Mouse (Mus musculus) kidney, adult 2 months (tissue): ENCODE data around the gene Bcl9l. TPM values are rescaled to one million over a fixed set of nuclear protein-coding genes. Genes with fewer than 3 reads are reported as not detected.

Experiments
- DNase-seq: peaks from one replicate; pipeline ENCODE4 v3.0.0; 2021
- H3K27ac ChIP-seq: fragments of 200-500 bp; 2 replicates; pipeline ENCODE4 v1.5.1; 2012; ENCODE audit warnings: low read depth, low read length, control low read depth, inconsistent platforms; ENCODE audit not compliant: insufficient read depth
- H3K27me3 ChIP-seq: fragments of 200-500 bp; replicated peaks from 2 replicates; pipeline ENCODE4 v1.6.1; 2012; ENCODE audit warnings: mild to moderate bottlenecking, moderate library complexity, low read length, inconsistent platforms; ENCODE audit not compliant: control insufficient read depth, insufficient read depth
- H3K36me3 ChIP-seq: fragments of 200-500 bp; 2 replicates; pipeline ENCODE4 v1.6.1; 2012; ENCODE audit warnings: mild to moderate bottlenecking, moderate library complexity, low read length, inconsistent platforms; ENCODE audit not compliant: control insufficient read depth, insufficient read depth
- H3K4me1 ChIP-seq: fragments of 200-500 bp; 2 replicates; pipeline ENCODE4 v1.6.1; 2011; ENCODE audit warnings: low read length; ENCODE audit not compliant: control insufficient read depth, insufficient read depth
- H3K4me3 ChIP-seq: fragments of 200-500 bp; 2 replicates; pipeline ENCODE4 v1.5.1; 2011; ENCODE audit warnings: mild to moderate bottlenecking, low read depth, low read length, control low read depth; ENCODE audit not compliant: insufficient read depth
- CTCF ChIP-seq: fragments of 200-500 bp; conservative IDR thresholded peaks from 2 replicates; pipeline ENCODE4 v1.5.1; 2011; ENCODE audit warnings: low read depth, mild to moderate bottlenecking, control low read depth, low read length, moderate library complexity, mixed read lengths; ENCODE audit not compliant: insufficient read depth, insufficient read length
- POLR2A ChIP-seq: fragments of 200-500 bp; IDR thresholded peaks from one replicate; pipeline ENCODE4 v1.6.1; 2011; ENCODE audit warnings: low read depth, low read length, control low read depth
- WGBS: fragments of 180-500 bp; shearing (Covaris S2); methylation state at CpG from one replicate; pipeline ENCODE4 v1.1.7; 2018; 5-methylcytosine and 5-hydroxymethylcytosine counted together
- polyA plus RNA-seq: library from polyadenylated mRNA; depleted of rRNA; stranded (reverse); fragments of >200 nt; gene quantifications from 2 replicates; pipeline ENCODE4 v1.2.3, GENCODE M21; 2012; rRNA removed

The Bcl9l gene
- polyA plus RNA-seq, 1 experiment: 23.1 TPM

DNA sequence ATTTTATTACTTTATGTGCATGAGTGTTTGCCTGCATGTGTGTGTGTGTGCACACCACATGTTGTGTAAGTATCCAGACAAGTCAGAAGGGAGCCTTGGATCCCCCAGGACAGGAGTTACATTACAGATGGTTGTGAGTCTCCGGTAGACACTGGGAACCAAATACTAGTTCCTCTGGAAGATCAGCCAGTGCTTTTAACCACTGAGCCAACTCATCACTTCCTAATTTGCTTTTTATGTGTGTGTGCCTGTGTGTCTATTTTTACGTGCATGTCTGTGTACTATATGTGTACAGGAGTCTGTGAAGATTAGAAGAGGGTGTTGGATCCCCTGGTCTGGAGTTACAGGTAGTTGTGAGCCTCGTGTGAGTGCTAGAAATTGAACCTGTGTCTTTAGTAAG lies 58.1 kb downstream of the Bcl9l start:
- 79% methylated on average over 3 of the region's 3 CpGs for WGBS
- Histone ChIP-seq H3K4me3 (no peak overlapping the region), H3K27me3 (no peaks in the 10 kb centered on the region), H3K27ac (no peak overlapping the region), H3K36me3 (no peaks in the 10 kb centered on the region), H3K4me1 (no peaks in the 10 kb centered on the region)
- no peak for TF ChIP-seq POLR2A
- no peak for TF ChIP-seq CTCF
- no peak for DNase-seq

DNA sequence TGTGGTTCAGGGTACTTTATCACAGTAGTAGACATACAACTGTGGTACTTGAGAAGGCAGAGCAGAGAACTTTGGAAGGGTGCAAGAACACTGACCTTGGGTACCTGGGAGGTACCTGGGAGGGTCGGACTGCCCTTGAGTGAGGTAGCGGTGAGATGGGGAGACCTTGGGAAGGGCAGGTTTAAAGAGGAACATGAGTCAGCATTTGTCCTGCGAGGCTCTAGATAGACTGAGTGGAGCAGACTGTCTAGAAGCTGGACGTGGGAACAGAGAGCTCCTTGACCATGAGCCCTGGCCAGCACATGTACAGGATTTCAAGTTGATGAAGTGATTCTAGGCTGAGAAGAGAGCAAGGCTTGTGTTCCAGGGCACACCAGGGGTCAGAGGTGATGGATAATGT lies 59.7 kb downstream of the Bcl9l start:
- WGBS: 74% methylated on average over 4 of the region's 4 CpGs

DNA sequence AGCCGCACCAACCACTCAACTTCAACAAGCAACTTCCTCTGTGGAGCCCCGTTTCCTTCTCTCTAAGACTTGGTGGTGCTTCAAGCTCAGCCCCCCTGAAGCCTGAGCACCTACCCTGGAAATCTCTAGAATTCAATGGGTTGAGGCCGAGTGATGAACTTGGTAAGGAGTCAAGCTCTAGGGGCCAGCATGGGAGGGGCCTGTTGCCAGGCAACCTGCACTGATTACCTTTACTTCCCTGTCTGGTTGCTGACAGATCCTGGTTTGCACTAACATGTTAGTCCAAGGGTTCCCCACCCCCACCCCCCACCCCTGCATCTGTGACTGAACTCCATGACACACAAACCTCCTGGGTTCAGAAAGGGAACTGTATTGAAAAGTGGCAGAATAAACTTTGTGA lies 62.4 kb downstream of the Bcl9l start:
- DNase-seq: no peak
- no peak for TF ChIP-seq POLR2A
- no peak for TF ChIP-seq CTCF
- no peak overlapping the region for H3K4me3 ChIP-seq
- H3K27ac ChIP-seq: no peak overlapping the region
- WGBS: 92% methylated on average over 3 of the region's 3 CpGs
- H3K36me3 ChIP-seq: no peaks in the 10 kb centered on the region
- H3K4me1 ChIP-seq: no peaks in the 10 kb centered on the region
- H3K27me3 ChIP-seq: no peaks in the 10 kb centered on the region

More for the DNA sequence above, 59.7 kb downstream of the Bcl9l start:
- H3K4me3 ChIP-seq: no peak overlapping the region
- no peak for TF ChIP-seq CTCF
- no peak for TF ChIP-seq POLR2A
- H3K36me3 ChIP-seq: no peaks in the 10 kb centered on the region
- no peak overlapping the region for H3K27ac ChIP-seq
- DNase-seq: no peak
- H3K4me1 ChIP-seq: no peaks in the 10 kb centered on the region
- no peaks in the 10 kb centered on the region for H3K27me3 ChIP-seq

DNA sequence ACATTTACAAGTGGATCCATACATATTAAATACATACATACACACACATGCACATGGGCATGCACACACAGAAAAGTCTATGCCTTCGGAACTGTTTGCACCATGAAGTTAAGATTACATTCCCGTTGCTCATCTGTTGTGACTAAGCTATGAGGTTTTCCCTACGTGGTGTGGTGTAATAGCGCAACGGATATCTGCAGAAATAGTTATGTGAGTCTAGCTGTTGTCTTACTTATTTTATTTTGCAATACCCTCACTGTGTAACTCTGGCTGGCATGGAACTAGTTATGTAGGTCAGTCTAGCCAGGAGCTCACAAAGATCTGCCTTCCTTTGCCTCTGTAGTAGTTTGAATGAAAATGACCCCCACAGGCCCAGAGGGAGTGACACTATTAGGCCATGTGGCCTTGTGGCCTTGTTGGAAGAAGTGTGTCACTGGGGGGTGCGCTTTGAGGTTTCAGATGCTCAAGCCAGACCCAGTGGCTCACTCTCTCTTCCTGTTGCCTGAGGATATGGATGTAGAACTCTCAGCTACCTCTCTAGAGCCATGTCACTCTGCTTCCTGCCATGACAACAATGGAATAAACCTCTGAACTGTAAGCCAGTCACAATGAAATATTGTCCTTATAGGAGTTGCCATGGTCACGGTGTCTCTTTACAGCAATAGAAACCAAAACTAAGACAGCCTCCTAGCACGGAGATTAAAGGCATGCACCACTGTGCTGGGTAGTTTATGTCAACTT lies 66.0 kb downstream of the Bcl9l start:
- Histone ChIP-seq H3K4me3 (no peak overlapping the region), H3K36me3 (no peaks in the 10 kb centered on the region), H3K27ac (no peak overlapping the region), H3K27me3 (no peaks in the 10 kb centered on the region), H3K4me1 (no peaks in the 10 kb centered on the region)
- DNase-seq: no peak
- WGBS: 81% methylated on average over 8 of the region's 8 CpGs
- TF ChIP-seq CTCF (no peak), POLR2A (no peak)

DNA sequence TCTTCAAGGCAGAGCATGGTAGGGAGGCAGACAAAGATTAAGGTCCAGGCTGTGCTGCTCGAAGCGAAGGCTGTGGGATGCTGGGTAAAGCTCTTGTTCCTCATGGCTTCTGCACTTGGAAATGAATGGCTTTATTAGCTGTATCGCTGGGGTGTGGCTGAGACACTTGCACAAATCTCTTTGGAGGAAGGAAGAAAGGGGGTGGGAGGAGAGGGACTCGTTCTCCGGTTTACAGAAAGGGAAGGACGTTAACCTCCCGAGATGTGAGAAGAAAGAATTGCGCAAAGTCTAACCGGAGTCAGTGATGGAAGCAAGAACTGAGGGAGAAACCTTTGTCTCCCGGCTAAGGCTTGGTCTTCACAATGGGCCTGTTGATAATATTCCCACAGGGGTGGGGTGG lies 68.5 kb downstream of the Bcl9l start:
- no peak overlapping the region for H3K27ac ChIP-seq
- no peaks in the 10 kb centered on the region for H3K27me3 ChIP-seq
- no peak for DNase-seq
- TF ChIP-seq CTCF: no peak
- 81% methylated on average over 10 of the region's 10 CpGs for WGBS
- H3K4me1 ChIP-seq: no peaks in the 10 kb centered on the region
- H3K4me3 ChIP-seq: no peak overlapping the region
- H3K36me3 ChIP-seq: no peaks in the 10 kb centered on the region

DNA sequence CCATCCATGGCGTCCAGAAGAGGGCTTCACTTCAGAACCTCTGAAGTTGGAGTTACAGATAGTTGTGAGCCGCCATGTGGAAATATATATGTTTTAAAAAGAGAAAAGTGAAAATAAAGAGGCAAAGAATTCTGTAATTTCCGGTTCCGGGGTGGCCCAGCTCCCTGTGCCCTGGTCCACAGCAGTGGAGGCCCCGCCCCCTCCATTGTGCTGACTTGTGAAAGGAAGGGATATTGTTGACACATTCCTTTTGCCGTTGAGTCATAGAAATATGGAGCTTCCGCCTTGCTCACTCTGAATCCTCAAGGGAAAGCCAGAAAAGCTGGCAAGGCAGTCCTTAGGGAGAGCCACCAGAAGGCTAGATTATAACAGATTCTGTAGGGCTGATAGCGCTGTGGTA lies 69.5 kb downstream of the Bcl9l start:
- Histone ChIP-seq H3K36me3 (no peaks in the 10 kb centered on the region), H3K27me3 (no peaks in the 10 kb centered on the region), H3K27ac (no peak overlapping the region), H3K4me1 (no peaks in the 10 kb centered on the region), H3K4me3 (no peak overlapping the region)
- peak; percentile 25 for DNase-seq
- TF ChIP-seq POLR2A (no peak), CTCF (no peak)
- 72% methylated on average over 8 of the region's 8 CpGs for WGBS

Other genes starting within 250 kb of the Bcl9l start
- 6.6 and 8.1 TPM in 2 replicates for gene Cbl, start 248.8 kb upstream of the Bcl9l start, polyA plus RNA-seq
- gene Ccdc153, start 242.1 kb upstream of the Bcl9l start, polyA plus RNA-seq: not detected in 2 replicates
- 58.0 and 62.5 TPM in 2 replicates for gene Pdzd3, start 231.4 kb upstream of the Bcl9l start, polyA plus RNA-seq
- 15.2 and 17.4 TPM in 2 replicates for gene Nlrx1, start 214.2 kb upstream of the Bcl9l start, polyA plus RNA-seq
- 0.45 and 1.2 TPM in 2 replicates for gene Abcg4, start 194.2 kb upstream of the Bcl9l start, polyA plus RNA-seq
- 14.4 and 17.8 TPM in 2 replicates for gene Hinfp, start 177.2 kb upstream of the Bcl9l start, polyA plus RNA-seq
- gene C2cd2l, start 162.5 kb upstream of the Bcl9l start, polyA plus RNA-seq: 164 and 194 TPM in 2 replicates
- 41.9 and 45.8 TPM in 2 replicates for gene Dpagt1, start 156.8 kb upstream of the Bcl9l start, polyA plus RNA-seq
- 23.6 and 31.5 TPM in 2 replicates for gene H2afx, start 148.1 kb upstream of the Bcl9l start, polyA plus RNA-seq
- gene Hmbs, start 138.6 kb upstream of the Bcl9l start, polyA plus RNA-seq: 47.4 and 49.3 TPM in 2 replicates
- 31.2 and 34.1 TPM in 2 replicates for gene Vps11, start 121.2 kb upstream of the Bcl9l start, polyA plus RNA-seq
- 42.3 and 45.0 TPM in 2 replicates for gene Hyou1, start 103.3 kb upstream of the Bcl9l start, polyA plus RNA-seq
- 295 and 303 TPM in 2 replicates for gene Slc37a4, start 86.0 kb upstream of the Bcl9l start, polyA plus RNA-seq
- 192 and 299 TPM in 2 replicates for gene Rps25, start 75.7 kb upstream of the Bcl9l start, polyA plus RNA-seq
- gene Trappc4, start 75.2 kb upstream of the Bcl9l start, polyA plus RNA-seq: 50.1 and 55.9 TPM in 2 replicates
- 22.2 and 26.7 TPM in 2 replicates for gene Ccdc84, start 64.3 kb upstream of the Bcl9l start, polyA plus RNA-seq
- not detected in 2 replicates for gene Foxr1, start 41.7 kb upstream of the Bcl9l start, polyA plus RNA-seq
- gene Upk2, start 27.8 kb upstream of the Bcl9l start, polyA plus RNA-seq: 9.0 and 11.6 TPM in 2 replicates
- 0.20 and 4.0 TPM in 2 replicates for gene Cxcr5, start 79.1 kb downstream of the Bcl9l start, polyA plus RNA-seq
- gene Ddx6, start 122.1 kb downstream of the Bcl9l start, polyA plus RNA-seq: 18.1 and 20.8 TPM in 2 replicates
- 32.2 and 34.4 TPM in 2 replicates for gene Treh, start 190.4 kb downstream of the Bcl9l start, polyA plus RNA-seq